In genomic region chr15:95285199-95285598, GRCm38 (mm10) we compare ENCODE assay signal across 13 mouse cellular contexts.
DNase-seq lines count a peak whose midpoint lies in the region; ATAC-seq and TF ChIP-seq lines count a peak whose summit lies in the region.
"Had no signal": no experiment of that assay in that cellular context is flagged by ENCODE, and none has a peak within 500 bp of the region (broad histone marks: within the 10 kb centered on the region; RNA-seq: fewer than 3 reads in every experiment).

No protein-coding gene starts in this region.

- no peak for TF ChIP-seq CTCF in kidney, postnatal 0 days (IDR thresholded peaks at IDR 0.05; ENCODE audit: low read depth)

- no peak overlapping the region for H3K4me3 ChIP-seq in forebrain, embryonic 13.5 days
- H3K4me3 ChIP-seq in forebrain, embryonic 11.5 days (ENCODE audit: low read depth, low read length), result no peak overlapping the region
- H3K4me3 ChIP-seq in kidney, postnatal 0 days (replicated peaks; ENCODE audit: low read depth, low read length), result no peak overlapping the region
- H3K4me3 ChIP-seq in embryonic facial prominence, embryonic 10.5 days, result no peak overlapping the region
- no peak overlapping the region for H3K4me3 ChIP-seq in midbrain, embryonic 13.5 days (replicated peaks)

- H3K4me1 ChIP-seq in forebrain, embryonic 13.5 days, result peaks cover 31% of the 10 kb centered on the region
- peaks cover 4% of the 10 kb centered on the region; the same call in 1 of the 2 replicates for H3K4me1 ChIP-seq in forebrain, embryonic 11.5 days (replicated peaks; ENCODE audit: control insufficient read depth, insufficient read depth, low read length)
- 0 out of 2 replicates have a peak, but pooled peaks cover 4% of the 10 kb centered on the region for H3K4me1 ChIP-seq in kidney, postnatal 0 days (replicated peaks; ENCODE audit: insufficient read depth, low read length)
- peaks cover 17% of the 10 kb centered on the region for H3K4me1 ChIP-seq in embryonic facial prominence, embryonic 10.5 days
- H3K4me1 ChIP-seq in midbrain, embryonic 13.5 days (replicated peaks), result peaks cover 21% of the 10 kb centered on the region

- H3K27ac ChIP-seq in forebrain, embryonic 13.5 days, result peak overlapping the region; percentile 44
- no peak overlapping the region for H3K27ac ChIP-seq in forebrain, embryonic 11.5 days (ENCODE audit: low read depth, low read length)
- H3K27ac ChIP-seq in kidney, postnatal 0 days, result no peak overlapping the region
- H3K27ac ChIP-seq in embryonic facial prominence, embryonic 10.5 days (replicated peaks), result no peak overlapping the region
- H3K27ac ChIP-seq in midbrain, embryonic 13.5 days, result no peak overlapping the region
- H3K27ac ChIP-seq: macrophage had no signal

- ATAC-seq in forebrain, embryonic 13.5 days, result peak; percentile 68
- no peak for ATAC-seq in forebrain, embryonic 11.5 days (replicated peaks; ENCODE audit: low FRiP score)
- ATAC-seq in kidney, postnatal 0 days (replicated peaks; ENCODE audit: low FRiP score, low read depth), result 0 out of 2 replicates have a peak, but pooled peaks have one; percentile 40
- peak; percentile 68; the same call in 1 of the 2 replicates for ATAC-seq in midbrain, embryonic 13.5 days

- no peaks in the 10 kb centered on the region for H3K27me3 ChIP-seq in forebrain, embryonic 13.5 days
- H3K27me3 ChIP-seq in forebrain, embryonic 11.5 days (ENCODE audit: control insufficient read depth, insufficient read depth, low read length), result no peaks in the 10 kb centered on the region
- no peaks in the 10 kb centered on the region for H3K27me3 ChIP-seq in kidney, postnatal 0 days (ENCODE audit: insufficient read depth, low read length)
- H3K27me3 ChIP-seq in embryonic facial prominence, embryonic 10.5 days (replicated peaks; ENCODE audit: low read depth, poor library complexity, severe bottlenecking), result no peaks in the 10 kb centered on the region
- 0 out of 2 replicates have a peak, but pooled peaks cover 3% of the 10 kb centered on the region for H3K27me3 ChIP-seq in midbrain, embryonic 13.5 days

- H3K4me2 ChIP-seq in forebrain, embryonic 13.5 days, result no peak overlapping the region
- H3K4me2 ChIP-seq in forebrain, embryonic 11.5 days (ENCODE audit: low read depth, low read length, severe bottlenecking), result no peak overlapping the region
- 0 out of 2 replicates have a peak overlapping the region, but pooled peaks have one; percentile 7 for H3K4me2 ChIP-seq in kidney, postnatal 0 days (ENCODE audit: low read length)
- no peak overlapping the region for H3K4me2 ChIP-seq in midbrain, embryonic 13.5 days (replicated peaks)

- no peak overlapping the region for H3K9ac ChIP-seq in forebrain, embryonic 13.5 days
- H3K9ac ChIP-seq in forebrain, embryonic 11.5 days (ENCODE audit: low read length), result no peak overlapping the region
- no peak overlapping the region for H3K9ac ChIP-seq in kidney, postnatal 0 days (ENCODE audit: low read depth, low read length)
- H3K9ac ChIP-seq in midbrain, embryonic 13.5 days (replicated peaks), result no peak overlapping the region

- H3K36me3 ChIP-seq in forebrain, embryonic 13.5 days (ENCODE audit: poor library complexity, severe bottlenecking), result no peaks in the 10 kb centered on the region
- no peaks in the 10 kb centered on the region for H3K36me3 ChIP-seq in forebrain, embryonic 11.5 days (ENCODE audit: control insufficient read depth, insufficient read depth, low read length)
- H3K36me3 ChIP-seq in kidney, postnatal 0 days (ENCODE audit: insufficient read depth, low read length), result no peaks in the 10 kb centered on the region
- no peaks in the 10 kb centered on the region for H3K36me3 ChIP-seq in embryonic facial prominence, embryonic 10.5 days (replicated peaks)
- no peaks in the 10 kb centered on the region for H3K36me3 ChIP-seq in midbrain, embryonic 13.5 days

- H3K9me3 ChIP-seq in forebrain, embryonic 13.5 days (replicated peaks), result no peaks in the 10 kb centered on the region
- no peaks in the 10 kb centered on the region for H3K9me3 ChIP-seq in forebrain, embryonic 11.5 days (ENCODE audit: control insufficient read depth, low read length)
- H3K9me3 ChIP-seq in kidney, postnatal 0 days (replicated peaks; ENCODE audit: low read length), result no peaks in the 10 kb centered on the region
- no peaks in the 10 kb centered on the region for H3K9me3 ChIP-seq in embryonic facial prominence, embryonic 10.5 days
- no peaks in the 10 kb centered on the region for H3K9me3 ChIP-seq in midbrain, embryonic 13.5 days

- 14% methylated on average over 6 of the region's 6 CpGs for WGBS in forebrain, embryonic 13.5 days
- WGBS in forebrain, embryonic 11.5 days, result 19% methylated on average over 6 of the region's 6 CpGs
- 14% methylated on average over 6 of the region's 6 CpGs for WGBS in kidney, postnatal 0 days
- 28% methylated on average over 6 of the region's 6 CpGs for WGBS in embryonic facial prominence, embryonic 10.5 days
- 16% methylated on average over 6 of the region's 6 CpGs for WGBS in midbrain, embryonic 13.5 days

- no peak for DNase-seq in forebrain, embryonic 11.5 days (ENCODE audit: low spot score)
- DNase-seq in kidney, postnatal 0 days (ENCODE audit: low spot score), result peak; percentile 70
- no peak for DNase-seq in kidney, postnatal 25 days
- peak; percentile 16 for DNase-seq in embryonic facial prominence, embryonic 10.5 days (ENCODE audit: low spot score)
- no peak for DNase-seq in cerebellum, adult 9-11 months
- no peak for DNase-seq in adipocyte (ENCODE audit: low spot score)
- DNase-seq: adrenal gland, postnatal 25 days; heart, adult 11 months; left cerebral cortex, postnatal 4 days; lung, adult 18-20 months had no signal

Comparison
In these comparisons a context has a peak if more than half of its experiments do, and no peak if none do; other contexts are left out.
1. DNase-seq: peak in kidney, postnatal 0 days (single experiment) and embryonic facial prominence, embryonic 10.5 days (single experiment); none in forebrain, embryonic 11.5 days (single experiment), kidney, postnatal 25 days (0 of 2), cerebellum, adult 9-11 months (single experiment) and adipocyte (single experiment).